Mouse (Mus musculus): ENCODE data around the gene Ostf1.

Gene Ostf1

GRCm38 (mm10) chr19:18646397-18646796, 14.8 kb upstream of the Ostf1 start:
- in situ Hi-C loops (cut with MboI), result no loop called here

DNA sequence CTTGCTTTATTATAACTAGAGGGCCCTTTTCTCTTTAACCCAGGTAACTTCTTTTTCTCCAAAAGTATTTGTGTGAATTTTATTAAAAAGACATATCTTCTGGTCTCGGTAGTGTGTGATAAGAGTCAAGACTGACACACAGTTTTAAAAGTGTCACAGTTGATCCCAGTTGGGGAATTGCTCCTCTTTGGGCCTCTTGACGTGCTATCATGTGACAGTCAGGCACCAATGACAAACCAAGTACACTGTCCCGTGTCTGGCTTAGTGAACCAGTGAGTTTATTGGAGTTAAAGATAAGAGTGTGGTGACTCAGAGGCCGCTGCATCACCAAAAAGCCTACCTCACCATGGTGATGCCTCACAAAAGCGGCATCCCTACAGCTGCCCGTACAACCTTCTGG, 12.5 kb upstream of the Ostf1 start:
- in situ Hi-C loops (cut with MboI), result no loop called here

DNA sequence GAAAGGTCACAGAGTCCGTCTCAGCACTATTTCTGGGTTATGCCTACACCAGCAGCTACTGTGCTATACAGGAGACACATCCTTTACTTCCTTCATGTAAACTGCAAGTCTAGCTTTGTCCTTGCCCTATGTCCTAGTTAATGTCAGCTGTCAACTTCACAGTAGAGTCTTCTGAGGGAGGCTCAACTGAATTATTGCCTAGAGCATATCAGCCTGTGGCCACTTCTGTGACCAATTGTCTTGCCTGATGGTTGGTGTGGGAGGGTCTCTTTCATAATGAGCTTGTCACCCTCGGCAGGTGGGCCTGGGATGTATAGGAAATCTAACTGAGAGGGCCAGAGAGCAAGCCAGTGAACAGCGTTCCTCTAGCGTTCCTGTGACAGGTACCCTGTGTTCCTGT, 11.8 kb upstream of the Ostf1 start:
- in situ Hi-C loops (cut with MboI), result no loop called here

- in situ Hi-C loops (cut with MboI), result no loop called here
Measured at GRCm38 (mm10) chr19:18641001-18641400, 9.4 kb upstream of the Ostf1 start.

GRCm38 (mm10) chr19:18639552-18639951, 7.9 kb upstream of the Ostf1 start:
- in situ Hi-C loops (cut with MboI), result no loop called here

- in situ Hi-C loops (cut with MboI), result no loop called here
Measured at GRCm38 (mm10) chr19:18638949-18639348, 7.3 kb upstream of the Ostf1 start.

- in situ Hi-C loops (cut with MboI), result no loop called here
Measured at GRCm38 (mm10) chr19:18637954-18638353, 6.3 kb upstream of the Ostf1 start.

DNA sequence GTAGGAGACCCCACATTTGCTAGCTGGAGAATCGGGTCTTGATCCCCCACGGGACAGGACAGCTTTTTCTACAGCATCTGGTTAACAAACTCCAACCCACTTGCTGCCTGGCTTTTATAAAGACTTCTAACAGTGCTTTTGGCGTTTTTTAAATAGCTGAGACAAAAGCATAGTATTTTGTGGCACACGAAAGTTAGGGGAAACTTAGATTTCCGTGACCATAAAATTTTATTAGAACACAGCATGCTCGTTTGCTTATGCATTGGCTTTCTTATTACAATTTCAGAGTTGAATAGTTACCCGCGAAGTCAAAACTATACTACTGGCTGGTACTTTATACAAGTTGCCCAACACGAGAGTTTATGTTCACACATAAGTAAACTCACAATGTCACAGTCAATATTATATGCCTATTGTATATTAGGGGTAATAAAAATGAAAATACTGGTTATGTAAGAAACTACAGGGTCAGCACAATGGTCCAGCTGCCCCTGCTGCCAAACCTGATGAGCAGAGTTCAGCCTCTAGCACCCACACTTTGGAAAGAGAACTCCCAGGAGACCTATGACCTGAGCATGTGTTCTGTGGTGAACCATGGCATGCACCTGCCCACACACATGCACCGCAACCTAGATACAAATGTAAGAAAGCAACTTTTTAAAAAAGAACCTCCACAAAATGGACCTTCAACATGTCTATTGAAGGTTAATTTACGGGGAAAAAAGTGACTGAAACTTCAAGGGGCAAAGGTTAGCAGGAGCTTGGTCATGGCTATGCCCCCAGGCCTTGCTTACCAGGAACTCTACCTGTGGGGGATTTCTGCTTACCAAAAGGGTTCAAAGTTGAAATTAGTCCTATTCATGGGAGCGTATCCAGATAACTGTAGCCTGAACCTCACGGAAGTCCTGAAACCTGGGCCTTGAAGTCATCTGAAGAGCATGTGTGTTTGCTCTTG, 885 bp upstream of the Ostf1 start:
- in situ Hi-C loops (cut with MboI), result no loop called here

GRCm38 (mm10) chr19:18631161-18631643, 421 bp downstream of the Ostf1 start:
- in situ Hi-C loops (cut with MboI), result no loop called here

DNA sequence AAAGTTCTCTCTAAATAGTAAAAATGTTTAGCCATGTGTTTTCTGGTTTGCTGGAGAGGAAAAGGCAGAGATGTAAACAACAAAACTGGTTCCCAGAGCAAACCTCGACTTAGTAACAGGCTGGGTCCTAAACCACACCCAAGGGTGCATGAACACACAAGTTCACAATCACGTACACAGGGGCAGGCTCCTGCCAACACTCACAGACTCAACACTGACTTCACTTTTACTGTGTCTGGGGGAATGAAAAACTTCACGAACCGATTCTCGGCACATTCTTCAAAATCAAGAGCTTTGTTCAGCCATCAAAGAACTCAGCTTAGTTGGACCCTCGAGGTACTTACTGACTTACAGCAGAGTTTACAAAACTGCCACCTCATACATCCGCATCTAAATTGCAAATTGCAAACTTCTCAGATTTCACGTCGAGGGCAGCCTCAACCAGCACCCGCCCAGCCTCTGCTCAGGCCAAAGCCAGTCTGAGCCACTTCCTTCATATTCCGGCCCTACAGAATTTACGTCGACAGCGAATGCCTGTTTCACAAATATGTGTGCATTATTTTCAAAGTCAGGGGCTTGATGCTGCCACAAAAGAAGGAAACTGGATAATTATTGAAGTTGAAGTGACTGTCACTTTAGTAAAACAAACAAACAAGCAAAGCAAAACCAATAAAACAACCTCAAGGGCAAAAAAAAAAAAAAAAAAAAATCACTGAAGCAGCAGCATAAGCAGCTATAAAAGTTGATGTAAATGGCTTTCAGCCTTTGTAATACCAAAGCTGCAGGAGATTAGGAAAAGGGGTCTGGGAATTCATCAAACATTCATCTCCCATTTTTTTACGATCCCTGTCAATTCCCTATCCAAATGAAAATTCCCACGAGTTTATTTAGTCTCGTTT, 1.2 kb downstream of the Ostf1 start:
- in situ Hi-C loops (cut with MboI), result no loop called here

GRCm38 (mm10) chr19:18629589-18629988, 2.0 kb downstream of the Ostf1 start:
- in situ Hi-C loops (cut with MboI), result no loop called here

- in situ Hi-C loops (cut with MboI), result no loop called here
Measured at GRCm38 (mm10) chr19:18623894-18624293, 7.7 kb downstream of the Ostf1 start.

DNA sequence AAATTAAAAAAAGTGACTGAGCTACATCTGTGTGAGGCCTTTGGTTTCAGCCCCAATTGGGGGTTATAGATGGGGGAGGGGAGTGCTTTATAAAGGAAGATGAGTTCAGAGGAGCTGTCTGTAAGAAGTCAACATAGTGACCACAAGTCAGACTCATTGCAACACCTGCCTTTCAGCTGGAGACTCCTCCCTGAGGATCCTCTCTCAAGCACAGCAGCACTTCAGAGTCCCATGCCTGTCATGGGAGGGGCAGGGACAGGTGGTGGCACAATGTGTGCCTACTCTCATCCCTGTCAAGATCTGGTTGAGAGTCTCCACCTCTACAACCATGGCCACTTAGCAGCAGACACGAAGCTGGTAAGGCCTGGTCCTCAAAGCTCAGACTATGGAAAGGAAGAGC, 11.9 kb downstream of the Ostf1 start:
- in situ Hi-C loops (cut with MboI), result no loop called here

DNA sequence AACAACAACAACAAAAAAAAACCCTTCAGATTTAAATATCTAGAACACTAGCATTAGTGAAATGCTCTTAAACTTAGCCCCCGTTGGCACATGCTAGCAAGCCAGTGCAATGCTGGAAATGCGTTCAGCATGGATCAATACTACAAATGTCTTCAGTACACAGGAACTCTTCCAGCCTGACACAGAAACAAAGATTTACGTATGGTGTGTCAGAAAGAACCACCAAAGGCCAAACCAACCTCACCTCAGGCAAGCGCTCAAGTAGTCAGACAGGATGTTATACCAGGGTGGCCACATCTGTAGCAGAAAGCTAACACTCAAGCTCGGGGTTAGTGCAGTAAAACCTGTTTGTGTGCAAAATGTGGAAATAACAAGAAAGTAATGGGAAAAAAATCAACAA, 12.6 kb downstream of the Ostf1 start:
- in situ Hi-C loops (cut with MboI), result no loop called here

GRCm38 (mm10) chr19:18617504-18617903, 14.1 kb downstream of the Ostf1 start:
- in situ Hi-C loops (cut with MboI), result no loop called here

GRCm38 (mm10) chr19:18615680-18616240, 15.9 kb downstream of the Ostf1 start:
- in situ Hi-C loops (cut with MboI), result no loop called here

- in situ Hi-C loops (cut with MboI), result no loop called here
Measured at GRCm38 (mm10) chr19:18614337-18614736, 17.3 kb downstream of the Ostf1 start.

DNA sequence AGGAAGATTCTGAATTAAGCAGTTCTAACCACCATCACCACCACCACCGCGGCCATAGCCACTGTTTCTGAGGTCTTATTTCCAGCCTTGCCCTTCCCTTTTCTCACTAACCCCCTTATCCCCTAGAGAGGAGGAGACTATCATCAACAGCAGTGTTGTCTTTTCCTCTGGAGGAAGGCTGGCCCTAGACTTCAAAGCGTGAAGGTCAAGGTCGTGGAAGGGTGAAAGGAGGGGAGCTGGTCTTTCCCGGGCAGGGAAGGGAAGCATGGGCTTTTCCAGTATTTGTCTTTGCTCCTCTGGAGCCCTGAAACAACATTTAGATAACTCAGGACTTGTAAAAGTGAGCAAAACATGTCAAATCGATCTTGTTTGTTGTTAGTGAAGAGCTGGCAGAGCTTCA, 22.6 kb downstream of the Ostf1 start:
- in situ Hi-C loops (cut with MboI), result no loop called here

- in situ Hi-C loops (cut with MboI), result no loop called here
Measured at GRCm38 (mm10) chr19:18607907-18608306, 23.7 kb downstream of the Ostf1 start.

DNA sequence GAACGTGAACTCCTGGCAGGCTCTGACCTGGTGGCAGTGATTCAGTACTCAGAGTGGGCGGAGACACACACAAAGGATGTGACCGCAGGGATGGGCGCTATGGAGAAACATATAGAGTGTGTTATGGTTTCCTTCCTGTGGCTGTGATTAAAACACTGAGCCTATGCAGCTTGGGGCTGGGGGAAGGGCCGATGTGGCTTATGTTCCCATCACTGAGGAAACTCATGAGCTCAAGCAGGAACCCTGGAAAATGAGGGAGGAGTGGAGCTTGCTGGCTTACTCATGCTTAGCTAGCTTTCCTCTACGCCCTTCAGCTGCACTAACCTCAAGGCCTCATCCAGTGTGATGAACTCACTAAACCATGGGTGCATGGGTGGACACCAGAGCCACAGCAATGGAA, 28.6 kb downstream of the Ostf1 start:
- in situ Hi-C loops (cut with MboI), result no loop called here

- in situ Hi-C loops (cut with MboI), result no loop called here
Measured at GRCm38 (mm10) chr19:18600611-18601010, 31.0 kb downstream of the Ostf1 start.

- in situ Hi-C loops (cut with MboI), result no loop called here
Measured at GRCm38 (mm10) chr19:18599650-18600049, 32.0 kb downstream of the Ostf1 start.
